Comparison of ENCODE assay signal across 19 mouse cellular contexts in the genomic region with DNA sequence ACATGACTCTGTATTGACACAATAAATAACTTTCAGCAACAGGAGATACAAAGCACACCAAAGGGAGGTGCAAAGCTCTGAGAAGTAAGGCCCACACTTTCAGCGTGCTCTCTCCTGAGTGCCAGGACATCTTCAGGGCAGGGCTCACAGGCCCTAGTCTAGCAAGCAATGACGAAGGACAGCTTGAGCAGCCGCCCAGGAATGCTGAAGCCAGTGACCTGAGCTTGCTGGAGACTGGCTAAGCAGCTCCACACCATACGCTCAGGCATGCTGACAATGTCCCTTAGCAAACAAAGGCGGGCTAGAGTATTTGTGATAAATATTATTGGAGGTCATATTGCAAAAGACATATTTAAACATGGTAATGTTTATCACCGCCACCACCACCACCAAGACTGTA. TPM values are rescaled to one million over a fixed set of nuclear protein-coding genes. Genes with fewer than 3 reads are reported as not detected.
A peak's percentile ranks its signal among the peaks of the same experiment; 100 is the strongest.
DNase-seq lines count a peak whose midpoint lies in the region.
"Had no signal": no experiment of that assay in that cellular context is flagged by ENCODE, and none has a peak within 500 bp of the region (broad histone marks: within the 10 kb centered on the region; RNA-seq: fewer than 3 reads in every experiment).

No protein-coding gene starts in this region.

- peak; percentile 7 for DNase-seq in heart, adult 11 months
- DNase-seq in heart, embryonic 10.5 days (ENCODE audit: low spot score) = no peak
- peak; percentile 38 for DNase-seq in urinary bladder, adult 2 months (ENCODE audit: low spot score)
- no peak for DNase-seq in urinary bladder, postnatal 10 days (ENCODE audit: low spot score)
- peak; percentile 7 for DNase-seq in lung, postnatal 14 days
- DNase-seq in cerebellum, adult 11 months = no peak
- no peak for DNase-seq in adipocyte (ENCODE audit: low spot score)
- DNase-seq in MN1 (ENCODE audit: low spot score) = no peak
- DNase-seq: adrenal gland, postnatal 25 days; cerebellum, adult 9-10 months; gastrocnemius, adult 2 months; right cerebral cortex, postnatal 14 days had no signal

- no peaks in the 10 kb centered on the region for H3K9me3 ChIP-seq in heart, embryonic 10.5 days
- H3K9me3 ChIP-seq: forebrain, embryonic 13.5 days; hindbrain, embryonic 15.5 days; limb, embryonic 15.5 days; liver, embryonic 15.5 days; megakaryocyte, embryonic 14.5 days; midbrain, embryonic 13.5 days had no signal

- no peak overlapping the region for H3K4me3 ChIP-seq in heart, embryonic 10.5 days
- H3K4me3 ChIP-seq: forebrain, embryonic 13.5 days; gastrocnemius, adult 2 months; hindbrain, embryonic 15.5 days; left cerebral cortex, adult 2 months; limb, embryonic 15.5 days; liver, embryonic 15.5 days; megakaryocyte, embryonic 14.5 days; midbrain, embryonic 13.5 days had no signal

- H3K4me1 ChIP-seq in heart, embryonic 10.5 days = no peaks in the 10 kb centered on the region
- H3K4me1 ChIP-seq: forebrain, embryonic 13.5 days; hindbrain, embryonic 15.5 days; limb, embryonic 15.5 days; liver, embryonic 15.5 days; megakaryocyte, embryonic 14.5 days; midbrain, embryonic 13.5 days had no signal

- no peaks in the 10 kb centered on the region for H3K27me3 ChIP-seq in heart, embryonic 10.5 days (ENCODE audit: insufficient read depth, poor library complexity, severe bottlenecking)
- H3K27me3 ChIP-seq: forebrain, embryonic 13.5 days; hindbrain, embryonic 15.5 days; limb, embryonic 15.5 days; liver, embryonic 15.5 days; megakaryocyte, embryonic 14.5 days; midbrain, embryonic 13.5 days had no signal

- 68% methylated on average over 6 of the region's 6 CpGs for WGBS in heart, embryonic 10.5 days

- H3K36me3 ChIP-seq in heart, embryonic 10.5 days = no peaks in the 10 kb centered on the region
- H3K36me3 ChIP-seq: hindbrain, embryonic 15.5 days; limb, embryonic 15.5 days; liver, embryonic 15.5 days; midbrain, embryonic 13.5 days had no signal

- H3K27ac ChIP-seq in heart, embryonic 10.5 days = no peak overlapping the region
- H3K27ac ChIP-seq: forebrain, embryonic 13.5 days; gastrocnemius, adult 2 months; hindbrain, embryonic 15.5 days; left cerebral cortex, adult 2 months; limb, embryonic 15.5 days; liver, embryonic 15.5 days; midbrain, embryonic 13.5 days had no signal

RNA-seq across cellular contexts. Expression of gene Cds1, which starts 38.6 kb away (rescaled TPM):
- polyA plus RNA-seq in heart, embryonic 10.5 days (2016; fragmentation: Nextera tagmentation; extraction: Ambion mirVana) = 0.42 and 0.64 TPM in 2 replicates
- 78.8 and 101 TPM in 2 replicates for polyA plus RNA-seq in urinary bladder, adult 2 months (2012; rRNA removed)

Comparison
In these comparisons a context has a peak if more than half of its experiments do, and no peak if none do; other contexts are left out.
1. DNase-seq: peak in heart, adult 11 months (single experiment), urinary bladder, adult 2 months (single experiment) and lung, postnatal 14 days (single experiment); none in heart, embryonic 10.5 days (single experiment), urinary bladder, postnatal 10 days (single experiment), cerebellum, adult 11 months (single experiment), adipocyte (single experiment) and MN1 (single experiment).
2. RNA of gene Cds1, which starts 38.6 kb away (polyA plus RNA-seq): 78.8 to 101 TPM in urinary bladder, adult 2 months; 0.42 to 0.64 TPM in heart, embryonic 10.5 days; every median in the first group is over 10 times any median in the second.